In genomic region chr2:36098021-36098420, GRCm38 (mm10) we compare ENCODE assay signal across 18 mouse cellular contexts. TPM values are rescaled to one million over a fixed set of nuclear protein-coding genes. Genes with fewer than 3 reads are reported as not detected.
"Had no signal": no experiment of that assay in that cellular context is flagged by ENCODE, and none has a peak within 500 bp of the region (broad histone marks: within the 10 kb centered on the region; RNA-seq: fewer than 3 reads in every experiment).

No protein-coding gene starts in this region.

- H3K9ac ChIP-seq: kidney, embryonic 15.5 days; limb, embryonic 12.5 days; liver, embryonic 13.5 days; liver, postnatal 0 days; lung, embryonic 15.5 days; midbrain, embryonic 12.5 days; stomach, embryonic 15.5 days had no signal

- H3K27ac ChIP-seq: kidney, embryonic 15.5 days; limb, embryonic 12.5 days; liver, embryonic 13.5 days; lung, embryonic 15.5 days; midbrain, embryonic 12.5 days; stomach, embryonic 15.5 days had no signal

- H3K4me2 ChIP-seq: kidney, embryonic 15.5 days; limb, embryonic 12.5 days; liver, embryonic 13.5 days; lung, embryonic 15.5 days; midbrain, embryonic 12.5 days; stomach, embryonic 15.5 days had no signal

- ATAC-seq: liver, postnatal 0 days had no signal

- H3K4me3 ChIP-seq: kidney, embryonic 15.5 days; limb, embryonic 12.5 days; liver, embryonic 13.5 days; lung, embryonic 15.5 days; midbrain, embryonic 12.5 days; stomach, embryonic 15.5 days had no signal

- H3K36me3 ChIP-seq: kidney, embryonic 15.5 days; limb, embryonic 12.5 days; liver, embryonic 13.5 days; lung, embryonic 15.5 days; midbrain, embryonic 12.5 days; stomach, embryonic 15.5 days had no signal

- H3K9me3 ChIP-seq: kidney, embryonic 15.5 days; limb, embryonic 12.5 days; liver, embryonic 13.5 days; lung, embryonic 15.5 days; midbrain, embryonic 12.5 days; stomach, embryonic 15.5 days had no signal

- DNase-seq: kidney, adult 2 months; kidney, postnatal 14 days; liver; liver, embryonic 13.5 days; liver, postnatal 0 days; right cerebral cortex, postnatal 4 days; spleen, adult 18-20 months; thymus, adult 2 months; thymus, postnatal 25 days had no signal

RNA-seq across cellular contexts. Expression of gene Lhx6, which starts 7.2 kb away (rescaled TPM):
- total RNA-seq: megakaryocyte, adult 5-6 weeks; neutrophil, adult 5-6 weeks had no signal

RNA-seq across cellular contexts. Expression of gene Morn5, which starts 48.8 kb away (rescaled TPM):
- total RNA-seq: megakaryocyte, adult 5-6 weeks; neutrophil, adult 5-6 weeks had no signal
- polyA plus RNA-seq: large intestine, adult 2 months; limb, embryonic 12.5 days; liver, embryonic 13.5 days; liver, postnatal 0 days; neural tube, embryonic 11.5 days had no signal
